Mouse (Mus musculus) limb, embryonic 11.5 days (tissue): ENCODE data around the gene Neurog1. TPM values are rescaled to one million over a fixed set of nuclear protein-coding genes. Genes with fewer than 3 reads are reported as not detected.

Experiments
- ATAC-seq: fragments of 200-750 bp; cut with Nextera tagmentation; 2 replicates; pipeline ENCODE4 v1.8.0; 2017; ENCODE audit warnings: low read depth; ENCODE audit not compliant: insufficient number of reproducible peaks, low FRiP score, low TSS enrichment
- DNase-seq: peaks from one replicate; pipeline ENCODE4 v3.0.0-alpha.2; 2015; ENCODE audit warnings: low spot score
- H3K27ac ChIP-seq: fragments of 300-500 bp; sonication (generic); replicated peaks from 2 replicates; pipeline ENCODE4 v1.5.1; 2014; ENCODE audit warnings: low read depth, mild to moderate bottlenecking, low read length
- H3K27me3 ChIP-seq: fragments of 300-500 bp; sonication (generic); 2 replicates; pipeline ENCODE4 v1.6.1; 2014; ENCODE audit warnings: mild to moderate bottlenecking, low read length, mixed read lengths; ENCODE audit not compliant: control insufficient read depth, insufficient read depth
- H3K36me3 ChIP-seq: fragments of 300-500 bp; sonication (generic); 2 replicates; pipeline ENCODE4 v1.6.1; 2014; ENCODE audit warnings: mild to moderate bottlenecking, low read length, moderate library complexity, mixed read lengths; ENCODE audit not compliant: control insufficient read depth, insufficient read depth
- H3K4me1 ChIP-seq: fragments of 300-500 bp; sonication (generic); 2 replicates; pipeline ENCODE4 v1.6.1; 2014; ENCODE audit warnings: low read length, mixed read lengths; ENCODE audit not compliant: control insufficient read depth, insufficient read depth
- H3K4me2 ChIP-seq: fragments of 300-500 bp; sonication (generic); 2 replicates; pipeline ENCODE4 v1.6.1; 2014; ENCODE audit warnings: low read depth, mild to moderate bottlenecking, moderate library complexity; ENCODE audit not compliant: severe bottlenecking
- H3K4me3 ChIP-seq: fragments of 300-500 bp; sonication (generic); 2 replicates; pipeline ENCODE4 v1.5.1; 2014; ENCODE audit warnings: low read depth, low read length
- H3K9ac ChIP-seq: fragments of 300-500 bp; sonication (generic); 2 replicates; pipeline ENCODE4 v1.6.1; 2014; ENCODE audit warnings: mild to moderate bottlenecking, low read length
- H3K9me3 ChIP-seq: fragments of 300-500 bp; sonication (generic); 2 replicates; pipeline ENCODE4 v1.6.1; 2016; ENCODE audit warnings: low read length; ENCODE audit not compliant: control insufficient read depth
- WGBS: fragments of 180-500 bp; shearing (Covaris S2); extraction: QIAGEN DNeasy Blood & Tissue Kit; methylation state at CpG from one replicate; pipeline ENCODE4 v1.1.7; 2014; 5-methylcytosine and 5-hydroxymethylcytosine counted together
- polyA plus RNA-seq: library from polyadenylated mRNA; unstranded; fragments of >200 nt; fragmentation: Nextera tagmentation; extraction: Ambion mirVana; gene quantifications from 2 replicates; pipeline ENCODE4 v1.2.1, GENCODE M21; 2014

The Neurog1 gene
- polyA plus RNA-seq, 1 experiment from 2014 or later, result not detected

DNA sequence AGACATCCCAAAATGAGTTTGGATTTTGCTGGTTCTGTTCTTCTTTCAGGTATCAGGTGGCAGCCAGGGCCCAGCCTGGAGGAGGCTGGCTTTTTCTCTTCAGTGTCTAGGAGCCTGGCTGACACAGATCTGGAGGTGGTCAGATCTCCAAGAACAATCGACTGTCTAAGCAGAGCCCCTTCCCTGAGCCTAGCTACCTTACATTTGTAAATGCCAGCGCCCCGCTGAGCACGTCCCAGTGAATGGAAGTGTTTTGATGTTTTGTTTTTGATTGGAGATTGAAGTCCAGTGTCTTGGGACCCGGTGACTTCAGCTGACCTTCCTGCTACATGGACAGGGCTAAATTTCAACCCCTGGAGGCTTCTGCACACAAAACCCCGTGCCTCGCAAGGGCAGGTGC lies 15.8 kb downstream of the Neurog1 start:
- Histone ChIP-seq H3K9me3 (no peaks in the 10 kb centered on the region), H3K27ac (no peak overlapping the region), H3K4me1 (no peaks in the 10 kb centered on the region), H3K9ac (no peak overlapping the region), H3K36me3 (no peaks in the 10 kb centered on the region), H3K4me3 (no peak overlapping the region), H3K27me3 (no peaks in the 10 kb centered on the region), H3K4me2 (no peak overlapping the region)
- 24% methylated on average over 7 of the region's 7 CpGs for WGBS
- ATAC-seq (no peak), DNase-seq (no peak)

DNA sequence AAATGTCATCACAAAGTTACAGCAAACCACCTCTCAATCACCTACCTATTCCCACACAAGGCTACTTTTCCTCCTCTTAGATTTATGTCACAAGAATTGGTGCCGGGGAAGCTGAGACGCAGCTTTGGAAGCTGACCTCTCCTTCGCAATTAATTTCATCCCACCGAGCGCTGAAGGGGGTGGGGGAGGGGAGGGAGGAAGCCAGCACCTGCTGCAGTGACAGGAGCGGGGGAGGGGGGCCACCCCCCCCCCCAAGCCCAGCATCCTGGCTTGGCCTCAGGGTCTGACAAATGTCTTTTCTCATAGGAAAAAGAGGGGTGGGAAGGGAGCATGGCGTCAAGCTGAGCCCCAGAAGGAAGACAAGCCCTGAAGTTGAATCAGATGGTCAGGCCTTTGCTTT lies 23.2 kb downstream of the Neurog1 start:
- DNase-seq (no peak), ATAC-seq (no peak)
- 5% methylated on average over 7 of the region's 7 CpGs for WGBS
- Histone ChIP-seq H3K27me3 (peaks cover 5% of the 10 kb centered on the region), H3K4me2 (no peak overlapping the region), H3K9me3 (no peaks in the 10 kb centered on the region), H3K36me3 (no peaks in the 10 kb centered on the region), H3K4me3 (no peak overlapping the region), H3K27ac (no peak overlapping the region), H3K4me1 (peaks cover 6% of the 10 kb centered on the region; the same call in 1 of the 2 replicates), H3K9ac (no peak overlapping the region)

GRCm38 (mm10) chr13:56226175-56226954 lies 25.6 kb downstream of the Neurog1 start:
- Histone ChIP-seq H3K9me3 (no peaks in the 10 kb centered on the region), H3K4me3 (no peak overlapping the region), H3K9ac (no peak overlapping the region), H3K4me2 (no peak overlapping the region), H3K36me3 (no peaks in the 10 kb centered on the region), H3K27me3 (peaks cover 27% of the 10 kb centered on the region), H3K4me1 (peaks cover 19% of the 10 kb centered on the region), H3K27ac (no peak overlapping the region)
- no peak for DNase-seq
- WGBS, result 36% methylated on average over 10 of the region's 10 CpGs
- ATAC-seq, result no peak

GRCm38 (mm10) chr13:56223625-56224024 lies 28.3 kb downstream of the Neurog1 start:
- ATAC-seq, result no peak
- H3K36me3 ChIP-seq, result no peaks in the 10 kb centered on the region
- no peak overlapping the region for H3K4me3 ChIP-seq
- H3K27me3 ChIP-seq, result peaks cover 30% of the 10 kb centered on the region
- peaks cover 15% of the 10 kb centered on the region for H3K4me1 ChIP-seq
- no peaks in the 10 kb centered on the region for H3K9me3 ChIP-seq
- DNase-seq, result no peak
- no peak overlapping the region for H3K9ac ChIP-seq
- no peak overlapping the region for H3K4me2 ChIP-seq
- 3% methylated on average over 21 of the region's 21 CpGs for WGBS
- no peak overlapping the region for H3K27ac ChIP-seq

DNA sequence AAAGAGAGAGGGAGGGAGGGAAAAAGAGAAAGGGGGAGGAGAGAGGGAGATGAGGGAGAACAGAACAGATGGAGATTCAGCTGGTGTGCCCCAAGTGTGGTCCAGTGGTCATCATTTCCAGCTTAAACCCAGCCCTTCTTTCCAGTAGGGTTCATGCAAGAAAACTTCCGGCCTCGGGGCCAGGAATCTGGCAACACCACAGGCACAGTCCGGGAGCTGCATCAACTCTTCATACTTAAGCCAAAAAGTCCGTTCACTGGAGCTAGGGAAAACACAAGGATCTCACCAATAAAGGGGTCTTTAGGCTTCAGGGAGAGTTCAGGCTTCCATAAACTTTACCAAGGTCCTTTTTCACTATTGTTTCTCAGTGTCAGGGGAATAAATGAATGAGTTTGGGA lies 29.1 kb downstream of the Neurog1 start:
- H3K4me3 ChIP-seq, result no peak overlapping the region
- peaks cover 15% of the 10 kb centered on the region for H3K4me1 ChIP-seq

DNA sequence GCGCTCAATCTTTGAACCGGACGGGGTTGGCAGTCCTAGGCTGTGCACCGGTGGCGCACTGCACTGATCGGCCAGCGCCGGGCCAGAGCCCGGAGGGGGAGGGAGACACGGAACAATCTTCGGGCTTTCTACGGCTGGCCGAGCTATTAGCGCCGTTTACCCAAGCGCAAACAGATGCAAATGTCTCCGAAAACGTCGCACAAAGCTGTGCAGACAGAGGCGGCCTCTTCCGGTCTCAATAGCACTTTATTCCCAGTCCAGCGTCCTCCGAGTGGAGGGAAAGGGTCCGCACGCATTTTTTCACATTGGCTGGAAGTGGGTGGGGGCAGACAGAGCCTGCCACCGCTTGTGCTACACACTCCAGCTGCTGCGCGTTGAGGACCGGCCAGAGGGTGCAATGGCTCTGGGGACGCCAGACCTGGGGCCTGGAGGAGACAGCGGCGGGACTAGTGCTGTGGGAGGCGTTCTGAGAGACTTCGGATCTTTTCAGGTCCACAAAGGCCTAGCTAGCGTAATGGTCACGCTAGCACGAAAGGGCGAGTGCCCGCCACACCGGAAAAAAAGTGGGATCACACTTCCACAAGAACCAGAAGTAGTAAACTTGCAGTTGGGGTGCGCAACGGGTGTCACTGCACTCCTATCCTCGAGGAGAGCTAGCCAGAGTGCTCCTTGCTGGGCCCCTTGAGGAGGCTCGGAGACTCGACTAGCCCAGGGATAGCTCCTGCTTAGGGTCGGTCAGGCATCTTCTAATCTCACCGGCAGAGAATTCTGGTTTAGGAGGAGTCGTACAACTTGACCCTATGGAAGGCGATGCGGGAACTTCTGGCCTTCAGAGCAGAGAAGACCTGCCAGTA lies 29.7 kb downstream of the Neurog1 start:
- ATAC-seq (peak; percentile 40; the same call in 1 of the 2 replicates), DNase-seq (peak; percentile 74)
- peaks cover 15% of the 10 kb centered on the region for H3K4me1 ChIP-seq

More for the DNA sequence above, 29.1 kb downstream of the Neurog1 start:
- 2% methylated on average over 4 of the region's 4 CpGs for WGBS
- DNase-seq (peak; percentile 47), ATAC-seq (no peak)
- Histone ChIP-seq H3K9me3 (no peaks in the 10 kb centered on the region), H3K36me3 (no peaks in the 10 kb centered on the region), H3K4me2 (no peak overlapping the region; the same call in 1 of the 2 replicates), H3K9ac (no peak overlapping the region), H3K27ac (no peak overlapping the region), H3K27me3 (peaks cover 30% of the 10 kb centered on the region)

DNA sequence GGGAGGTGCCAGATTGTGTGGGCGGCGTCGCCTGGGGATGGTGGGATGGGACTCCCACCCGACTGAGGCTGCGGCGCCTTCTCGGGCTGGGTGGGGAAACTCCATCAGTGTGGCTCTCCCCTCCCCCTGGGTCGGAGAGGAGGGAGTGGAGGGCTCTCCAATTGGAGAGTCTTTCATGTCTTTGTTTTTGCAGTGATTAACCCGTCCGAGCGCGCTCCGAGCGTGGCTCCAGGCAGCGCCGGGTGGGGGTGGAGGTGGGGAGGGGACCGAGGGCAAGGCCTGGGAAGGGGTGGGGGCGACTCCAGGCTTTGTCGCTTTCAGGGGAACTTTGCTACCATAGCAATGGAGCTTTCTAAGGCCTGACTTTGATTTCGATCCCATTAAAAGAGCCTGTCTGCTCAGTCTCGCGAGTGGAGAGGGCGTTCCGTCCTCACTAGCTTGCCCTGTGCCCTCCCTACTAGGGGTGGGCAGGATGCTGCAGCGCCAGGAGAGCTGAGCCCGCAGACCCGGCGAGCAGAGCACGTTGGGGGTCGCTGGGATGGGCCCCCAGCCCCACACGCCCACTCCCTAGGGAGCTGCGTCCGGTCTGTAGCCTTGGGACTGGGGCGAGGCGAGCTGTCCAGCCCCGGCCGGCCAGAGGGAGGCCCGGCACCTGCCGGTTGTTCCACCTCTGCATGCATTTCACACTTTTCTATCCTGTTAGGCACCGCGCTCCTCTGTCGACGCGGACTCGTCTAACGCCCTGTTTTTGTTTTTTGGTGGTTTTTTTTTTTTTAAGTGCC lies 30.6 kb downstream of the Neurog1 start:
- H3K9me3 ChIP-seq, result no peaks in the 10 kb centered on the region
- peak; percentile 72 for DNase-seq
- peaks cover 15% of the 10 kb centered on the region for H3K4me1 ChIP-seq
- H3K27me3 ChIP-seq, result peaks cover 30% of the 10 kb centered on the region
- H3K36me3 ChIP-seq, result no peaks in the 10 kb centered on the region
- H3K4me3 ChIP-seq, result peak overlapping the region; percentile 37
- H3K27ac ChIP-seq, result no peak overlapping the region
- WGBS, result under 1% methylated on average over 46 of the region's 46 CpGs
- peak overlapping the region; percentile 84 for H3K4me2 ChIP-seq
- peak overlapping the region; percentile 64 for H3K9ac ChIP-seq
- peak; percentile 69 for ATAC-seq

More for the DNA sequence above, 29.7 kb downstream of the Neurog1 start:
- Histone ChIP-seq H3K27ac (no peak overlapping the region), H3K4me3 (peak overlapping the region; percentile 37), H3K4me2 (peak overlapping the region; percentile 84), H3K9ac (peak overlapping the region; percentile 23; the same call in 1 of the 2 replicates), H3K36me3 (no peaks in the 10 kb centered on the region), H3K9me3 (no peaks in the 10 kb centered on the region), H3K27me3 (peaks cover 30% of the 10 kb centered on the region)
- WGBS, result under 1% methylated on average over 50 of the region's 50 CpGs

DNA sequence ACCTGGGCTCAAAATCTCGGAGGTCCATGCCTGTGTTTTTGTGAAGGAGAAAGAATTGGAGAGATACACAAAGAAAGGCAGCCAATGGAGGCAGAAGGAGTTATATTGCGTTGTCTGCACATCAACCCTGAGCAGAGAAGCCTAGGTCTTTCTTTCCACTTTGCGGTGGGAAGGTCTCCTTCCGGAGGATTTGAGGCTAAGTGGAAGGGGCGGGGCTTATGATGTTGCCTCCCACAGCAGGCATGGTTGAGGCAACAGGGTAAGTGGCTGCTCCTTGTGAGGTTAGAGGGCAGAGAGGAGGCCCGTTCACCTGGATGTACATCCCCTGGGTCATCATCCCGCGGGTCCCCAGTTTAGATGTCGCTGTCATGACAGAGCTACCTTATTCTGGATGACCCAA lies 32.7 kb downstream of the Neurog1 start:
- DNase-seq, result no peak
- Histone ChIP-seq H3K27ac (no peak overlapping the region), H3K4me1 (peaks cover 15% of the 10 kb centered on the region), H3K4me3 (no peak overlapping the region), H3K9ac (no peak overlapping the region), H3K4me2 (no peak overlapping the region), H3K36me3 (no peaks in the 10 kb centered on the region), H3K27me3 (peaks cover 27% of the 10 kb centered on the region), H3K9me3 (no peaks in the 10 kb centered on the region)
- 63% methylated on average over 9 of the region's 9 CpGs for WGBS
- no peak for ATAC-seq
